Mouse (Mus musculus): ENCODE results near the gene Spred1.
"Not testable (repeated sequence)": the region's sequence is repeated elsewhere in the genome, so short reads cannot be mapped to it uniquely, and the experiment has no call there.

Gene Spred1

DNA sequence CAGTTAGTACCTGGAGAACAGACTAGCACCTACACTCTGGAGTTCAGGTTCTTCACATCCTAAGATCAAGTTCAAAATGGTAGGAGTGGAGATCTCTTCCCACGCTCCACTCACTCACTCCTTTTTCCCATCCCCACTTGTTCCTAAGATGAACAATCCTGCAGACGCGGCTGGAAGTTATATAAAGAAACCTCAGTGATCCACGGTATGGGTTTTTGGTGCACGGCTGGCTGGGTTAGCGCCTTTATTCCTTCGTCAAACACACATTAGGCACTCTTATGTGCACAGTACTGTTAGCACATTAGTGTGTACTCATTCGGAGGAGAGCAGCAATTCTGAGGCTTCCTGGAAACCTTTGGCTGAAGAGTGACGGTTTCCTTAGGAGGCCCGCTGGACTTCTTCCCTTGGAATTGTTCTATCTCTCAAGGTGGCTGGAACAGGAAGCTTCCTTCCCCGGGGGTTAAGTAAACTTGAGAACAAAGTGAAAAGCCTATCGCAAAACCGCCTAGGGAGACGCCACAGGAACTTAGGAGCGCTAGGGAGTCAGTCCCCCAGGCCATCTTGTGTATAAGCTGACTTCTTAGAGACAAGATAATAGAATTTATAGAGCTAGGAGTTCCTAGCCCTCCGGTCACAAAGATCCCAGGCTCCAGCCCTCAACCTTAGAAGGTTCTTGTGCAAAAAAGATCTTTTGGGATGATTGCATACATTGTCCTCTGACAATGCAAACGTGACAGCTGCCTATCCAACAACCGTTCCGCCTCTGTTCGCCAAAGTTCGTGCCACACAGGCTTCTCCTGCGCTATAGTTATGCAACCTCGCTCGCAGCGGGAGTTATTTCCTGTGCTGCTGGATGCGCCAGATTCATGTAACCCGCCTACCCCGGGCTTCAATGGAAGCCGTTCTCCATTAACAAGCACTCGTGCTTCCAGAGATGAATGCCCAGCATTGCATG, 1.6 kb upstream of the Spred1 start:
- DNase-seq (ENCODE audit: extremely low spot score, low spot score) = peak; percentile 78

DNA sequence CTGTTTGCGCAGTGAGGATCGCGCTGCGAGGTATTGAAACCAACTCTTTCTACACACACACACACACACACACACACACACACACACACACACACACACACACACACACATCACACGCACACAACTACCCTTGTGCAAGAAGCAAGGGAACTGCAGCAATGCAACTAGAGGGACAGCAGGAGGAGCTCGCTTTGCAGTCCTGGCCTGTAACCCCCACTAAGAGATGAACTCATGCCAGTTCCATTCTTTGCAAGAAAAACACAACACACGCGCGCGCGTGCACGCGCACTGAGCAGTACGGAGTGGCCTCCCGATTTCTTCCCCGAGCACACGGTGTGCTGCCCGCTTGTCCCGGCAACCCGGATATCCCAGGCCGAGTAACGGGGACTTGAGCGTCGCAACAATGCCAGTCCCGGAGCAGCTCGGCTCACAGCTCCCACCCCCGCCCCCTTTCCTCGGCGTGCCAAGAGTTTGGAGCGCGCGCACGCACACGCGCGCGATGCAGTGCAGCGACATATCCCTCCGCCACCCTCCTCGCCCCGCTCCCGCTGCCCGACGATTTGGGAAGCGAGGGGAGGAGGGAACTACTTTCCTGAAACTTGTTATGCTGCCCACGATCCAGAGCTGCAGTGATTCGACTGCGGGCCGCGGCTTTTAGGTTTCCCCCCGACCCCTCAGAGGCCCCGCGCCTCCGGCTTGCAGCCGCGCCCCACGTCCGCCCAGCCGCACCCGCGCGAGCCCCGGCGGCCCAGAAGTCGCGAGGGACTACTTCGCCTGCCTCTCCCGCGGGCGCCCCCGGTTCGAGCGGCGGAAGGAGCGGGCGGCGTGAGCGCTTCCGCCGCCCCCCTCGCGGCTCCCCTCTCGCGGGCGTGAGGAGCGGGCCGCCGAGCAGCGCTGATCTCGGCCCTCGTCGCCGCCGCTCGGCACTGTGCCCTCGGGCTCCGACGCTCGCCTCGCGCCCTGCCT, 645 bp upstream of the Spred1 start:
- DNase-seq (ENCODE audit: extremely low spot score, low spot score) = peak; percentile 92

DNA sequence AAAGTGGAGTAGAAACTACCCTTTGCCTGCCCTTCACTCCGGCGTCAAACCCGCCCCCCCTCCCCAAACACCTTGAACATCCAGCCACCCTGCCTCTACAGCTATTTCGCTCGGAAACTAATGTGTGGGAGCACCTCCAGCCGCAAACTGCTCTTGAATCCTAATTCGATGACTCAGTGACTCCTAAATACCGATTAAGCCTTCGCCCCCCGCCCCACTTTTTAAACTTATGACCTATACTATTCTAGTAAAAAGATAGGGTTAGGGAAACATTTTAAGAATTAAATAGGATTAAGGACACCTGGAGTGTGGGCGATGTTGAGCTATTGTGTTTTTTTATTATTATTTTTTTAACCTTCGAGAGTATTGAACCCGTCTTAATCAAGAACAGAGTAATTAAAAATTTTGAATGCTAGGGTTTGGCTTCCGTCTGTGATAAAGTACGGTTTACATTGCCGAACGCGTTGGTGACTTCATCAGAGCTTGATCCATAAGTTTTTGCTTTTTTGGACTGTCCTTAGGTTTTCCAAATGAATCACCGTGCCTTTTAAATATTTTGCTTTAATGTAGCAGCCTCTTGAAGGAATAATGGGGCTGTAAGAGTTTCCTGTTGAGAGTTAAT, 921 bp downstream of the Spred1 start:
- no peak for DNase-seq (ENCODE audit: extremely low spot score, low spot score)

DNA sequence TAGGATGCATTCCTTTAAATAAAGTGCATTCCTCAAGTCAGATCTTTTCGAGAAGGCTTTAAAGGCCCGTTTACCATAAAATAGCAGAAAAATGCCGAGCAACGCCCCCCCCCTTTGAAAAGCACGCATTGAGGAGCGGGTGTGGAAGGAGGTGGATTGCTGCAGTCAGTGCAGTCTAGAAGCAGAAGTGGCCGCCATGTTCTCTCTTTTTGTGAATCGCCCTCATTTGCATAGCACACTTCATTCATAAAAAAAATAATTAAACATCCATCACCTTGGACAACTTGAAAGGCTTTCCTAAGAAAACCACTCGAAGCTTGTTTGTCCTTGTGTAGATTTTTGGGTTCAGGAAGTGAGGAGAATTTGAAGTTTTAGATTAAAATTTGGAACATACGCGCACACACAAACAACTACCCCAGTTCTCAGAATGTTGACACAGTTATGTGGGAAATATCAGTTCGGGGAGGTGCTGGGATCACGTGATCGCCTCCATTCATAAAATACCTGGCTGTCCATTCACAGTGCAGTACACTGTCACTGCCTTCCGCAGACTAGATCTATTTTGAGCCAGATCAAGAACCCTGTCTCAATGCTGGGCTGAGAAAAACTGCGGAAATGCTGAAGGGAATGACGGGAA, 1.6 kb downstream of the Spred1 start:
- DNase-seq (ENCODE audit: extremely low spot score, low spot score) = peak; percentile 49

DNA sequence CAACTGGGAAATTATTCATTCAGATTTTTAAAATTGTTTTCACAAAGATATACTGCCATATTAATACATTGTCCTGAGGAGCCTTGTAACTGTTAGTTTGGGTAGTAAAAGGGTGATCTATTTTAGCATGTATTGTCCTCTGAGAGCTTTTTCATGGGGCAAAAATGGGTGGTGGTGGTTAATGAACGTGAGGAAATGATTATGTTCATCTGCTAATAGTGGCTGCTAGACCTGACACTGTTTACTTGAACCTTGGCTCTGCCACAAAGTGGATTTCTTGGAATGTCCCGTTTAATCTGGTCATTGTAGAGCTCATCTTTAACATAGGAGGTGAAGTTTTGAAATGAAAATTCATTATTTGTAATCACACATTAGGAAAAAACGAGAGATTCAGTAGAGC, 2.5 kb downstream of the Spred1 start:
- DNase-seq (ENCODE audit: extremely low spot score, low spot score) = no peak

DNA sequence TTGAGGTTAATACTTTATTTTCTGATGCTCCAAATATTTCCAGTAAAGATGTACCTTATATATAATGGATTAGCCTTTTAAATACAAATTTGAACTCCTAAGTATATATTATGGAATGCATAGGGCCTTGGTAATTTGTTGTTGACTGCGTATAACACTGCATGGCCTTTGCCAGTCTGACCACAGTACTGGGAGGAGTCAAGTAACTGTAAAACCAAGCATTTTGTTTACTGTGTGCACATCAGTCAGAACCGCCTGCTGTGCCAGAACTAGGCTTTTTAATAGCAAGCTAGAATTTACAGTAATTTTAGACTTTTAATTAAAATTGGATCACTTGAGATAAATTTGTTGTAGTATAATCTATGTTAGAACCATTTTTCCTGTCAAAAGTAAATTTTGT, 3.7 kb downstream of the Spred1 start:
- DNase-seq (ENCODE audit: extremely low spot score, low spot score) = no peak

DNA sequence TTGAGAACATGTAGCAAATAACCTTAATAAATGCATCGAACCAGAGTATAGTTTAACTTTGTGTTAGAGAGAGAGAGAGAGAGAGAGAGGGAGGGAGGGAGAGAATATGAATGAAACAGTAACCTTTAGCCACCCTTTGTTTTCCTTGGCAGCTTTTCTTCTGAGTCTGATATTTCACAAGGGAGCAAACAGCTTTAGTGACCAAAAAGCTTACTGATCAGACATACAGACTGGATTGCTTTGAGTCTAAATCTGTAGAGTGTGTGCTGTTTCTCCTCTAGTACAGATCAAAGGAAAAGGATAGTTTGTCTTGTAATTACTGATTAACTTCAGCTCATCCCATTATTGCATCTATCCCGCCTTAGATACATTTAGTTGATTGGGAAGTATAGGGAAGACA, 8.0 kb downstream of the Spred1 start:
- DNase-seq (ENCODE audit: extremely low spot score, low spot score) = no peak

DNA sequence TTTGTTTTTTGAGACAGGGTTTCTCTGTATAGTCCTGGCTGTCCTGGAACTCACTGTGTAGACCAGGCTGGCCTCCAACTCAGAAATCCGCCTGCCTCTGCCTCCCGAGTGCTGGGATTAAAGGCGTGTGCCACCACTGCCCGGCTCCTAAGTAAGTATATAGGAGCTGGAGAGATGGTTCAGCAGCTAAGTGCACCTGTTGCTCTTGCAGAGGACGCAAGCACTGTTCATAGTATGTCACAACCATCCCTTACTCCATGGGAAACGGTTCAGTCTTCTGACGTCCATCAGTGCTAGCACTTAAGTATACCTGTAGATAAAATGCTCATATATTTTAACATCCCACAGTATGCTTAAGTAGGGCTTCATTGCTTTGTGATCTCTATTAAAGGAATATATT, 9.9 kb downstream of the Spred1 start:
- not testable (repeated sequence) for DNase-seq (ENCODE audit: extremely low spot score, low spot score)

DNA sequence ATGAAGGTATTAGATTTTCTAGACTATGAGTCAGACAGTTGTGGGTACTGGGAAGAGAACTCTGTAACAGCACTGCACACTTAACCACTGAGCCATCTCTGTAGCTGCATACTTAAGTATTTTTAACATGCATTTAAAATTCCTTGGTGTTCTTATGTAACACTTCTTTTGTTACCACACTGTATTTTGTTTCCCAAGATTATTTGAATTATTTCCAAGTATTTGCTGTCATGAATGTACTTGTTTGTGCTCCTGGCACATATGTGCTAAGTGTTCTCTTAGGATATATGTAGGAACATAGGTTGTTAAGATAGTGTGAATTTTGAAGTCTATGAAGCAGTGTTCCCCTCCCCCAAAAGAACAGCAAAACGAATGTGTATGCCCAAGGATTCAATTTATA, 10.7 kb downstream of the Spred1 start:
- DNase-seq (ENCODE audit: extremely low spot score, low spot score) = no peak

DNA sequence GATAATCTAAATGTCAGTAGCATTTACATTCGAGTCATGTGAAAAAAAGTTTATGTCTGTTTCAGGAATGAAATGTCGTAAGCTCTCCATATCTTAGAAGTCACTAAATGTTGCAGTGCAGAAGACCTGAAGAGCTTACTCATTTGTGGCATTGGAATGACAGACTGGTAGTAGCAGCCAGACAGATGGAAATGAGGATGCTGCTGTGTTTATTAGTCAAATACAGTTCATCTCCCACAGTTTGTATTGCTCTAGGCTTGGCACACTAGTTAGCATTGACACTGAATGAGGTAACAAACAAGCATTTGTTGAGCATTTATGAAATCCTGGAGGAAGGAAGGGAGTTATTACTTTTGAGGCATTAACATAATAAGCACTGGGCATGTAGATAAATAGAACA, 12.4 kb downstream of the Spred1 start:
- no peak for DNase-seq (ENCODE audit: extremely low spot score, low spot score)

DNA sequence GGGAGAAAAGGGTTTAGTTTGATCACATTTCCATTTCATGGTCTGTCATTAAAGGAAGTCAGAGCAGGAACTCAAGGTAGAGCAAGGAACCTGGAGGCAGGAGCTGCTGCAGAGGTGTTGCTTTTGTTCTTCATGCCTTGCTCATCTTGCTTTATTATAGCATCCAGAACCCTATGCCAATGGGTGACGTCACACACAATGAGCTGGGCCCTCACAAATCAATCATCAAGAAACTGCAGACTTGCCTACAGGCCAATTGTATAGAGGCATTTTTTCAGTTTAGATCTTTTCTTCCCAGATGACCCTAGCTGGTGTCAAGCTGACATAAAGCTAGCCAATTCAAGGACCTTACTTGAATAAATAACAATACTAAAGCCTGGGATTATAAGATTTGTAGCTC, 16.6 kb downstream of the Spred1 start:
- DNase-seq (ENCODE audit: extremely low spot score, low spot score) = no peak

DNA sequence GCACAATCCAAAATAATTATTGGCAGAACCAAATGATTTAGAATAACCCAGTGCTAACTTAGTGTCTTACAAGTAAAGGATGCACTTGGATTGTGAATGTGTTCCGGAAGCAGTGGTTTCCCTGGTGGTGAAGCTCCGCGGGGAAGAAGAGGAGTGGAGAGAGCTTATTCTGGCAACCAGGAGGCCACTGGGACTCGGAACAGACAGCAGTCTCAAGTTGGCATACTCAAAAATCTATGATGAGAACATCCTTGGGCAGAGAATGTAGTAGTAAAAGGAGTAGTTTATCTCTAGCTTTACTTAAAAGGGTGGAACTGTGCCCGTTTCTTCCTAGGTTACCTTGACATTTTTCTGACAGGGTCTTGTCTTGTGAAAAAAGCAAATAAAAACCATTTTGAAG, 17.8 kb downstream of the Spred1 start:
- no peak for DNase-seq (ENCODE audit: extremely low spot score, low spot score)

DNA sequence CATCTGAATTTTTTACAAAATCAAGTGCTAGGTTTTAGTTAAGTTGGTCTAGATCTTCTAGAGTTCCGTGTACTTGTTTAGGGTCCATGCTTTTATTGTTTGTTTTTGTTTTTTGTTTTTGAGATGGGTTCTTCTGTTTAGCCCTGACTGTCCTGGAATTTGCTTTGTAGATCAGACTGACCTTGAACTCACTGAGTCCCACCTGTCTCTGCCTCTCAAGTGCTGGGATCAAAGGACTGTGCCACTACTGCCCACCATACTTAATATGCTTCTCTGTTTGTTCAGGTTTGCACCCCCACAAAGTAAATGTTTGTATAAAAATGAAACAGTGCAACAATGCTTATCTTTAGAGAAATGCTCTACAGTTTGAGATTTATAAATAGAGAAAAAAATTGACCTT, 18.8 kb downstream of the Spred1 start:
- DNase-seq (ENCODE audit: extremely low spot score, low spot score) = no peak

DNA sequence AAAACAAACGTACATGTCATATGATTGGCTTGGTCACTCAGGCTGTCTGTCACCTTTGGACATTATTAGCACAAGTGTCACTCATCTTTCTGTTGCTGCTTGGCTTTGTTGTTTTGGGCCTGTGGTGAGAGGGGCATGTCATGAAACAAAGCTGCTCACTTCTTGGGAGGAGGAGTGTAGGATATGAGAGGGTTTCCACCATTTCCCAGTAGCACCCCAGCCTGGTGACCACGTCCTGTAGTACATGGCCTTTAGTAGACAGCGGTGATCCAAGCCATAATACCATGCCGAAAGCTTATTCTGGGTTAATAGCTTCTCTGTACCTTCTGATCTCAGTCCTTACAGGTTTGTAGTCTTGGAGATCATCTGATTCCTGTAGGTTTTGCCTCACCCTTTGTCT, 21.9 kb downstream of the Spred1 start:
- no peak for DNase-seq (ENCODE audit: extremely low spot score, low spot score)

DNA sequence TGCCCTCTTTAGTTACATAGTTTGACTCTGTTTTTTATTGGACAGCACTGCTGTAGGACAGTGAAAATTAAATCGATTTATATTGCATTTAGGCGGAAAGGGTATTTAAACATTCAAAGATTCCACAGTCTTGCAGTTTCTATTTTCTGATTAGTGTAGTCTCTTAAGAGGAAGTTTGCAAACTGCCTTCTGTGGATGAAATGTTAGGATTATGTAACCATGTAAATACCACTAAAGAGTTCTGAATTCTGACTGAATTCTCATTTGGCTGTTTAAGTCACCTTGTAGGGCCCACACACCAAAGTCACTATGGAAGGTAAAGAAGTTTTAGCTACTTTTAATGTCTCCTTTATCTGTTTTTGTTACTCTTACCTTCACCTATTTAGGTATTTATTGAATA, 24.9 kb downstream of the Spred1 start:
- DNase-seq (ENCODE audit: extremely low spot score, low spot score) = no peak

DNA sequence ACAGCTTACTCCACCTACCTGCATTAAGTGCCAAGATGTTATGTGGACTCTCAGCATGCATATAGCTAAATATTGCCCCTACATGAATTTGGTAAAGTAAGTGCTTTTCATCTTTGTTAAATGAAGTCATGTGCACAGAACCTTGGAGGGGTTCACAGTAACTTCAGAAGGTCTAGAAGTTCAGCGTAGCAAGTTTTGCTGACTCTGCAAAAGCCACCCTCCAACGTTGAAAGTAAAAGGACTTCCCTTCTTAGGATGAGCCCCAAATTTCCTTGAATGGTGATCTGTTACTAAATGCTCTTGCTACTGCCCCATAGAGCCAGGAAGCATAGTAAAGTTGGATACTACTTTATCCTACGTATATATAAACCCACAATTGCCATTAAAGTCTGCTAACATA, 25.4 kb downstream of the Spred1 start:
- DNase-seq (ENCODE audit: extremely low spot score, low spot score) = no peak

DNA sequence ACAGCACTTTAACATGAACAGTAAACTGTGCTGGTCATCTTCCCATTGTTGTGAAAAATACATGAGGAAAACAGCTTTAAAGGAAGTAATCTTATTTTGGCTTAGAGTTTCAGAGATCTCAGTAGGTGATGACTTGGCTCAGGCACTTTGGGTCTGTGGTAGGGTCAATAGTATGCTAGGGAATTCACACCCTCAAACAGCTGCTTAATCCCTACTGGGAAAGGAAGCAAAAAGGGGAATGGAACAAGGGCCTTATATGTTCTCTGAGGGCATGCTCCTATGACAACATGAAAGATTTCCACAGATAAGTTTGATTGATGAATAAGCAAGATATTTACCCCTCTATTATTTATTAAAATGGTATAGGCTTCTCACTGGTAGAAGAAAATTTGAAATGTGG, 31.0 kb downstream of the Spred1 start:
- DNase-seq (ENCODE audit: extremely low spot score, low spot score) = no peak

DNA sequence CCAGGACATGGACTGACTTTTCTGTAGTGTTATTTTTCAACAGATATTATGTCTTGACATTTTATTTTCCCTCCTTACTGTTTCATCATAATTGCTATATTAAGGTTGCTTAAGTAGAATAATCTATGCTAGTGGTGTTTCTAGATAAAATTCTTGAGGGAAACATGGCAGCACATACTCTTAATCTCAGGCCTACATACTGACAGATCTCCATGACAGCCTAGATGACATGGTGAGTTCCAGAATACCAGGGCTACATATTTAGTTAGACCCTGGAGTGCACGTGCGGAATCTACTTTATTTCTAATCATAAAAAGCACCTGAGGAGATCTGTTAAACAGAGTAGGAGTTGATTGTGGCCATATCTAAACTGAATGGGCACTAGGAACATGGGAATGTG, 47.2 kb downstream of the Spred1 start:
- DNase-seq (ENCODE audit: extremely low spot score, low spot score) = no peak

DNA sequence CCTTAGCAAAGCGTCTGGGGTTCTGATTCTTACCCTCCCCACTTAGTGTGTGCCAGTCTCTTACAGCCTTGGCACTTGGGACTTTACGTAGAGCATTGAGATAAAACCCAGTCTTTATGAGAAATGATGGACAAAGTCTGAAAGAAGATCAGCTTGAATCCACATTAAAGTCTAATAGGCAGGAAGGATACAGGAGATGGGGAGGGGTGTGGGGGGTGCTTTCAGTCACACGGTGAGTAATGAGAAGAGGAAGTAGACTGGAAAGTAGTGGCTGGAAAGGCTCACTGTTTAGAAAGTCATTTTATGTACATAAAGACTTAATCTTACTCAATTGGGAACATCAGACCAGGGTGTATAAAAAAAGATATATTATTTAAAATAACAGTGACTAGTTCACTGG, 47.9 kb downstream of the Spred1 start:
- DNase-seq (ENCODE audit: extremely low spot score, low spot score) = no peak

DNA sequence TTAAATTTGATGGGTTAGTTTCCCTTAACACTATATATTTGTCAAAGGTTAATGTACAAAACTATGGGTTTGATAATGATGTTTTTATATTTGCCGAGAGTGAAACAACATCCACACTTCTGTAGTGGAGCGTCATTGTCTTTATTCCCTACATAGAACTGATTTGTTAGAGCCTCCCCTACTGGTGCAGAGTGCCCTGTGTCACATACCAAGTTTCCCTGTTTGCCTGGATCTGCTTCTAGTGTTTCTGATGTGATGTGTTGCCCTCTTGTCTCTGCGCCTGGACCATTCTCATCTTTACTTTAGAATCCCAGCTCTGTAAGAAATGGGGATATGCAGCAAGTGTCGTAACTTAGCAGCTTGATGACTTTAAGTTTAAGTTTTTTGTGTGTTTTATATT, 51.8 kb downstream of the Spred1 start:
- no peak for DNase-seq (ENCODE audit: extremely low spot score, low spot score)

DNA sequence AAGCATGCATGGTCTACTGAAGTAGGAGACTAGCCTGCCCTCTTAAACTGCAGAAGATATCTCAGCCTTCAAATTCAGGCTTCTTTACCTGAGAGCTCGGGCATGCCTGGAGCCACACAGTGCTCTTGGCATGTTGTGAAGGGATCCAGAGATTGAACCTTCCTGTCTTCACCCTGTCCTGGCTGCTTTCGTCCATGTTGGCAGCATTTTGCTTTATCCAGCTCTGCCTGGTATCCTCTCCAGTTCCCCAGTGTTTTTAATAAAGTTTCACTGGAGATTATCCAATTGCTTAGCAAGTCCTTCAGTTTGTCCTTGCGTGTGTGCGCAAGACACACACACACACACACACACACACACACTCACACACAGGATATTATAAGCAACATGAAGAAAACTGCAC, 54.9 kb downstream of the Spred1 start:
- no peak for DNase-seq (ENCODE audit: extremely low spot score, low spot score)
